In genomic region chr1:169947654-169948053, GRCm38 (mm10) we compare ENCODE assay signal across 1 mouse cellular context.
TF ChIP-seq lines count a peak whose summit lies in the region.

No protein-coding gene starts in this region.

TF ChIP-seq in CH12.LX, 34 proteins besides CTCF, POLR2A, EP300 and RAD21:
- no peak for TF ChIP-seq E2F4 (IDR thresholded peaks at IDR 0.05; ENCODE audit: insufficient replicate concordance, low read depth, low read length)
- TF ChIP-seq SMC3 (IDR thresholded peaks at IDR 0.05; ENCODE audit: low read depth, low read length), result peak; percentile 20
